Mouse (Mus musculus): ENCODE measurements around the gene Acvr1b. TPM values are rescaled to one million over a fixed set of nuclear protein-coding genes. Genes with fewer than 3 reads are reported as not detected.

The Acvr1b gene
- total RNA-seq, 2 experiments from 2014 or later, result 18.5 to 19.9 TPM

DNA sequence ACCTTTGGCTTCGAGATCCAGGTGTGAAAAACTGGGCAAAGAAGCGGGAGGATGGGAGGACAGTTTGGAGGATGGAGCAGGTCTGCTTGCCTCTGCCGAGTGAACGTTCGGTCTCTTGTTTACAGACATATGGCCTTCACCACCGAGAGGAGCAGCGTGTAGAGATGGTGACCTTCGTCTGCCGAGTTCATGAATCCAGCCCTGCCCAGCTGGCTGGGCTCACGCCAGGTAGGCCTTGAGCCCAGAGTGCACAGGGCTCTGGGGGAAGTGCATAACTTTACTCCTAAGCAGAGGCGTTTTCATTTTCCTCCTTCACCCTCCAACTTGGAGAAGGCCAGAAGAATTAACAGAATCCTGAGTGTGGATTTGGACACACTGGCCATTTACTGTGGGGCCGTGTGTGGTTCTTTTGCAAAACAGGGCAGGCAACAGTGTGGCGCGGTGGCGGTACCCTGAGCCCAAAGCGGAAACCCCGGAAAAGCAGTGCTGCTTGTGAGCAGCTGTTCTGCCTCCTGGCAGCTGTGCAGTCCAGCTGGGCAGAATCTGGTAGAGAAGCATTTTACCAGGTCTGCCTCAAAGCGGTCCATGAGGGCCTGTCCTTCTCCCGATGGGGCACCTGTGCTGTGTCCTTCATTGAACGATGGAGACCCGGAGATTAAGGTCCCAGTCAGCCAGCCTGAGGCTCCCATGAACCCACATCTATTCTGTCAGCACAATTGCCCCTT, 55.2 kb downstream of the Acvr1b start:
- no peak for DNase-seq (ENCODE audit: low spot score in 2 of 2)

DNA sequence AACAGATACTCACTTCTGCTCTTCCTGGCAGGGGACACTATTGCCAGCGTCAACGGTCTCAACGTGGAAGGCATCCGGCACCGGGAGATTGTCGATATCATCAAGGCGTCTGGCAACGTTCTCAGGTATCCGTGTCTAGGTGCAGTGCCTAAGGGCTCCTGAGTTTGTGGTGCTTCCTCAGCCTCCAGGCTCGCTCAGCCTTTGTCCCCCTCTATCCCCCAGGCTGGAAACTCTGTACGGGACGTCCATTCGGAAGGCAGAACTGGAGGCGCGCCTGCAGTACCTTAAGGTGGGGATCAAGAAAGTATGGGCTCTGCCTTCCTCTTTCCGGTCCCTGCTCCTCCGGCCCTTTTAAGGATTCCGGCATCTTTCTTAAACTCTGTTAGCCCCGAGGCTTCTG, 56.6 kb downstream of the Acvr1b start:
- no peak for DNase-seq (ENCODE audit: low spot score in 2 of 2)

- no peak for DNase-seq (ENCODE audit: low spot score in 2 of 2)
Observed at GRCm38 (mm10) chr15:101230995-101231647, 57.3 kb downstream of the Acvr1b start.

- no peak for DNase-seq (ENCODE audit: low spot score in 2 of 2)
Observed at GRCm38 (mm10) chr15:101231648-101232180, 57.8 kb downstream of the Acvr1b start.

- DNase-seq (ENCODE audit: low spot score in 2 of 2), result no peak
Observed at GRCm38 (mm10) chr15:101232607-101233006, 58.7 kb downstream of the Acvr1b start.

GRCm38 (mm10) chr15:101233183-101233582, 59.3 kb downstream of the Acvr1b start:
- no peak for DNase-seq (ENCODE audit: low spot score in 2 of 2)

DNA sequence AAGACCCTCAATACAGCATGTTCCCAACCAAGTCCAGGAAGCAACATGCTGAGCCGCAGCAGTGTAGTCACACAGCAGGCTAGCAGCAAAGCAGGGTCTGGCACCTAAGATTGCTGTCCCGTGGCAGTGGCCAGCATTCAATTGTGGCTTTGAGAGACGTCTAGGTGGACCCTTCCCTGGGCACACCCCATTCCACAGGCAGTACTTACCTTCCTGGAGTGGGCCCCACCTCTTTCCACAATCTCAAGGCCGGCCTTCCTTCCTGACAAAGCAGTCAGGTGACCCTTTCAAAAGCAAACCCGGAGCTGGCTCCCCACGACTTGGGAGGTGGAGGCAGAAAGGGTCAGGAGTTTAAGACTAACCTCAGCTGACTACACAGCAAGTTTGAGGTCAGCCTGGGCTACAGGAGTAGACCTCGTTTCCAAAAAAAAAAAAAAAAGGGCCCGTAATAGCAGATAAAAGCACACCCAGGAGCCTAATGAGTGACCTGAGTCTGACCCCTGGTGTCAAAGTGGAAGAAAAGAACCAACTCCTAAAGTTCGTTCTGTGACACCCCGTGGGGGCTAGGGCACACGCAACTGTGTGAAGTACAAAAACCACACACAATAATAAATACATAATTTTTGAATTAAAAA, 59.9 kb downstream of the Acvr1b start:
- DNase-seq (ENCODE audit: low spot score in 2 of 2), result no peak

- no peak for DNase-seq (ENCODE audit: low spot score in 2 of 2)
Observed at GRCm38 (mm10) chr15:101234611-101235341, 60.9 kb downstream of the Acvr1b start.

DNA sequence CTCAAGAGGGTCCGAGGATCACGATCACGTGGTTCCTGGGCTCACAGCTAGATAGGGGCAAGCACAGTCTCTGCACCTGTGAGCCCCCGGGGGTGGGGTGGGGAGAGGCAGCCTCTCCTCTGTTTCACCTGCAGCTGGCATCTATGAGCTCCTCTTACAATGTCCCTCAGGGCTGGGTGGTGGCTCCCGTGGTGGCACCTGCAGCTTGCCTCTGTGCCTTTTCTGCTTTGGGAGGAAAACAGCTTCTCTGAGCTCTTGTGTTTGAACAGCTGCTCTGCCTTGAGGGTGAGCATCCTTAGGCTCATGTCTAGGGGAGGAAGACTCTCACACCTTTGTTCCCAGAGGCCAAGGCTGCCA, 61.5 kb downstream of the Acvr1b start:
- DNase-seq (ENCODE audit: low spot score in 2 of 2), result no peak

GRCm38 (mm10) chr15:101235728-101236327, 62.0 kb downstream of the Acvr1b start:
- DNase-seq (ENCODE audit: low spot score in 2 of 2), result no peak

DNA sequence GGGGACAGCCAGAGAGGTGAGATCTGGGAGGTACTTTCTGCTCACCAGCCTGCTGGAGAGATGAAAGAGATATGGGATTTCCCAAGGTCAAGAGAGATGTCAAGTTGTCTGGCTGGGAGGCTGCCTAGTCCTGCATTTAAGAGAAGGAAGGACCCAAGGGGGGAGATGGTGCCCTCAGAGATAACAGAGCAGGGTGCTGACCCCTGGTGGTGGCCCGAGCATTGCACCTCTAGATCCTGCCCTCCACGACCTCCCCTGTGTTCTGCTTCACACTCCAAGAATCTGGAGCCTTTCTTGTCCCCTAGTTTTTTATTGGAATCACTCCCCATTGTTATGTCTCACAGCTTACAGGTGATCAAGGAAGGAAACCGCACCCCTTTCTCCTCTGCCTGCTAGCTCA, 63.0 kb downstream of the Acvr1b start:
- DNase-seq (ENCODE audit: low spot score in 2 of 2), result no peak

GRCm38 (mm10) chr15:101238885-101239511, 65.1 kb downstream of the Acvr1b start:
- no peak for DNase-seq (ENCODE audit: low spot score in 2 of 2)

GRCm38 (mm10) chr15:101239821-101240220, 66.0 kb downstream of the Acvr1b start:
- no peak for DNase-seq (ENCODE audit: low spot score in 2 of 2)

DNA sequence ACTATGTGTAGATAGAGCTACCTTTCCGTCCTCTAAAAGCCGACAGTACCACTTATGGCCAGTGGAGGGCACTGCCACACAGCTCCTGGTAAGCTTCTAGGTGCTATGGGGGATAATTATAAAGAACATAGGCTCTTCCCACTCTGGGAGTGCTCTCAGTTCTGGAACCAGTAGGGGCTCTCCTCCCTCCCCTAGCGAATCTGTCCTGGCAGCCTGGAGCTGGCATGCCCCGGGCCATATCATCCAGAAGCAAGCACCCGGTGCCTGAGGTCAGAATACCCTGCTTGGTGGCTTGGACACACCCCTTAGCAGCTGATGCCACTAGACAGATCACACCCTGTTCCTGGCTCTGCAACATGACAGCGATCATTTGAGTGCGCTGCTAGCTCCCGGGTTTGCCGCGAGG, 66.9 kb downstream of the Acvr1b start:
- DNase-seq (ENCODE audit: low spot score in 2 of 2), result peak in 1 of 2 experiments; percentile 77

- no peak for DNase-seq (ENCODE audit: low spot score in 2 of 2)
Observed at GRCm38 (mm10) chr15:101241236-101241635, 67.4 kb downstream of the Acvr1b start.

DNA sequence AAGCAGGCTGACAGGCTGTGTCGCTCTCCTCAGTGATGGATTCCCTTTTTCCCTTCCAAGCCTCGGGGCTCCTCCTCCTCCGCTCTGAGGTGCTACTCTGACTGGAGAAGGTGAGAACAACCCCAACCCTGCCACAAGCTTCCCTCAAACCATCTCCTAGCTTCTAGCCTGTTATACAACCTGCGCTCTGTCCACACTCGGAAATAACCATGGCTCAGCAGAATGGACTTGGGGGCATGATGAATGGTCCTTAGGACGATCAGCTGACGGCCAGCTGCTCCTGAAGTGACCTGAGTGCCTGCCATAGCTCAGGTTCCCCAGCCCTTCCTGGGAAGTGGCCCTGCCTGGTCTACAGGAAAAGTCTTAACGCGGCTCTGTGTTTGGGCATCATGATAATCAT, 68.0 kb downstream of the Acvr1b start:
- no peak for DNase-seq (ENCODE audit: low spot score in 2 of 2)

GRCm38 (mm10) chr15:101242645-101243044, 68.8 kb downstream of the Acvr1b start:
- DNase-seq (ENCODE audit: low spot score in 2 of 2), result no peak

DNA sequence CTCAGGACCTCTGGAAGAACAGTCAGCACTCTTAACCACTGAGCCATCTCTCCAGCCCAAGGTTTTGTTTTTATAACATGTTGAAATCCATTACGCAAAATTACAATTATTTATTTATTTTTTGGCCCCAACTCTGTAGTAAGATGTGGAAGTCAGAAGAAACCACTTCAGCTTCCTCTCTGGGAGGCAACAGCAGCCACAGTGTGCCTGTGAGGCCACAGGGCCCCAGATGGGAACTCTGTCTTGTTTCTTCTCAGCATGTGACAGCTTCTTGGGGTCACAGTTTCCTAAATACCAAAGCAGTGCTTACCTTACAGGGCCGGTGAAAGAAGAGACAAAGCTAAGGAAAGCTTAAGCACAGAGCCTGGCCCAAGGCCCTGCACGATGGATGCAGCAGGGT, 70.1 kb downstream of the Acvr1b start:
- DNase-seq (ENCODE audit: low spot score in 2 of 2), result no peak

DNA sequence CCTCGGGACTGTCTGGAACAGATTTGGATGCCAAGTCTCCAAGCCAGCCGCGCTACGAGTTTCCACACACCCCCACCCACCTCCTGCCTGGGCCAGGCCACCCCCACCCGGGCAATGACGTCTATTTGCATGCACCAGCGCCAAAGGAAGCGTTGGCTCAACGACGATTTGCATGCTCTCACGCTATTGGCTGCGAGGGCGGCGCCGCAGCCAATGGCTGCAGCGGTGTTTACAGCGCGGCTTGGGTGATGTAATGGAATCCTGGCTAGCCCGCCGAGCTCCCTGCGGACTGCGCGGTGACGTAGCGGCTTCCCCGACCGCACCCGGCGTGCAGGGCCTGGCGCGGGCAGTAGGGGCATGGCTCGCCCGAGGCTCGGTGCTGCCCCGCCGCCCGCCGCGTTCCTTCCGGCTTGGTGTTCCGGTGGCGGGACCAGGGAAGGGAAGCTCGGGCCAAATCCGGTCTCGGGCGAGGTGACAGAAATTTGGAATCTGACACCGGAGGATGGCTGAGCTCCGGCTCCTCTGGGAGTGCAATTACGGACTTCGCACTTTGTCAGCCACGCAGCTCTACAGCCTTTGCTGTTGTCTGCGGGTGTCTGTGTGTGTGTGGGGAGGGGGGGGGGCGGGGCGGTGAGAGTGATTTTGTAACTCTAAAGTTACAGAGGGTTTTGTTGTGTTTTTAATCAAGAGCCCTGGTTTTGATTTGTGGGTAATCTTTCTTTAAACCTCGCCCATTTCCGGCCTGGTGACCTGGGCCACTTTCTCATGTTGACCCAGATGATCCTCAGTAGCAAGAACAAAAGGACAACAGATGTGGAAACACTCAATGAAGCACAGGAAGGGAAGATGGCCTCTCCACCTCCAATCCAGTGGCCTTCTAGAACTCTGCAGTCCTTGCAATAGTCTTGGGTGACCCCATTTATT, 72.6 kb downstream of the Acvr1b start:
- DNase-seq (ENCODE audit: low spot score in 2 of 2), result peak; percentile 83 to 88

GRCm38 (mm10) chr15:101247155-101247498, 73.3 kb downstream of the Acvr1b start:
- no peak for DNase-seq (ENCODE audit: low spot score in 2 of 2)
